Mouse (Mus musculus): ENCODE measurements around the gene Gemin5. TPM values are rescaled to one million over a fixed set of nuclear protein-coding genes. Genes with fewer than 3 reads are reported as not detected.
"Not testable (repeated sequence)": the region's sequence is repeated elsewhere in the genome, so short reads cannot be mapped to it uniquely, and the experiment has no call there.

Gemin5 gene
- total RNA-seq, 2 experiments from 2014 or later, result 2.9 to 4.3 TPM

DNA sequence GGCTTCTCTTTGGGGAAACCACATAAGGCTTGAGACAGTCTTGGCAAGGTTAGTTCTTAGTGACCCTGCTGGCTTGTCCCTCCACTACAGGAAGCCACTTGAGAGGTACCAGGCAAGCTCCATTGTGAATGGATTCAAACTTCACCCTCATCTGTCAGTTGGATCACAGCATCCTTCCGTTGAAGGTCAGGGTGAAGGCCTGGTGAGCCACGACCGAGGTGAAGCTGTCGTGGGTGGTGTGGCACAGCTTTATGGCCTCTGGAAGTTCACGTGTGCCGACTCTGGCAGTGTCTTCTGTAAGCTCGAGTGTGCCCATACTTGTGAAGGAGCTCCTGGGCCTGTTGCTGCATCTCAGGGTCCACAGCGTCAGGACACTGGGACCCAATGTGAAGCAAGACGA lies 47.0 kb downstream of the Gemin5 start:
- no peak for ATAC-seq (replicated peaks; ENCODE audit: low FRiP score, poor library complexity, severe bottlenecking)

DNA sequence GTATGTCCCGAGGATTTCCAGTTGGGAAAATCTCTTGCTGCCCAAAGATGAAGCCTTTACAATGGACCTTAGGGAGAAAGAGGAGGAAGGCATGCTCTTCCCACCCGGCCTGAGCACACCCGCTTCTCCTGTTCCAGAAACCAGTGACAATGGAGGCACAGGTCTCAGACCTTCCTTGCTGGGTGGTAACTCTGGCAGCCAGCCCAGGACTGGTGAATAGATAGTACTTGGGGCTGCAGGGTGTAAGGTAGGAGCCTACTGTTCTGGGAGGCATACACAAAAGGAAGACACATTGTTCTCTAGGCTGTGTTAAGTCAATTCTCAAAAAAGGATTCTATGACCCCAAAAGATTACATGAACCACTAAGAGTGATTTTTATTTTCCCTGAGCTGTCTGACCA lies 47.7 kb downstream of the Gemin5 start:
- no peak for ATAC-seq (replicated peaks; ENCODE audit: low FRiP score, poor library complexity, severe bottlenecking)

DNA sequence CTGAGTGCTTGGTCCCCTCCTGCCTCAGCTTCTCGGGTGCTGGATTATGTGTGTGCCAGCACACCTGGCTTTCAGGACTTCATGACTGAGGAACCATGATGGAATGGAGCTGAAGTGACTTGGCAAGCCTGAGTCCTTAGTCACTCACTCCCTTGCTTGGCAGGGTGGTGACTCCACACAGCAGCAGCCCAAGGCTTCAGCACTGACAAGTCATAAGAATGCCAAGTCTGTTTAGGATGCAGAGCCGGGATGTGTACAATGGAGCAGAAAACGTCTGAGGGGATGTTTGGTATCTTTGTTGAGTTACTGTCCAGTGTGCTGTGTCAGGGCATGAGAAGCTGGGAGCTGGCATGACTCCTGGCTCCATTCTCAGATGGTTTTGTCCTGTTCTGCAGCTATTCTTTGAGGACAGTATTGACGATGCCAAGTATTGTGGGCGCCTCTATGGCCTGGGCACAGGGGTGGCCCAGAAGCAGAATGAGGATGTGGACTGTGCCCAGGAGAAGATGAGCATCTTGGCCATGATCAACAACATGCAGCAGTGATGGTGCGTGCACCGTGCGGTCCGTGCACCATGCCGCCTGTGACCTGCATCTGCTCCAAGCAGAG lies 51.2 kb downstream of the Gemin5 start:
- no peak for ATAC-seq (replicated peaks; ENCODE audit: low FRiP score, poor library complexity, severe bottlenecking)

DNA sequence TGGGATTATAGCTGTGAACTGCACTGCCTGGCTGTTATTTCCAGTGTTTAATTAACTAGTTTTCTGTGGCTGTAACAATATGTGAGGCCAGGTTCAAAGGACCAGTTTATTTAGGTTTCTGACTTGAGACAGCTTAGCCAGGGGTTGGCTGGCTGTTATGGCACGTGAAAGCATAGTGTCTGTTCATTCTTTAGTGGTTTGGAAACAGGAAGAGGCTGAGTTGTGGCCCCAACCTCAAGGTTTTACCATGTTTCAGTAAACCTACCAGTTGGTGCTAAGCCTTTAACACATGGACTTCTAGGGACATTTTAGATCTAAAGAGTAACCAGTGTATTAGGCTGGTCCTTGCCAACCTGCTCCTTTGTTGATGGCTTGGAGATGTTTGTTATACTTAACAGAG lies 51.8 kb downstream of the Gemin5 start:
- no peak for ATAC-seq (replicated peaks; ENCODE audit: low FRiP score, poor library complexity, severe bottlenecking)

DNA sequence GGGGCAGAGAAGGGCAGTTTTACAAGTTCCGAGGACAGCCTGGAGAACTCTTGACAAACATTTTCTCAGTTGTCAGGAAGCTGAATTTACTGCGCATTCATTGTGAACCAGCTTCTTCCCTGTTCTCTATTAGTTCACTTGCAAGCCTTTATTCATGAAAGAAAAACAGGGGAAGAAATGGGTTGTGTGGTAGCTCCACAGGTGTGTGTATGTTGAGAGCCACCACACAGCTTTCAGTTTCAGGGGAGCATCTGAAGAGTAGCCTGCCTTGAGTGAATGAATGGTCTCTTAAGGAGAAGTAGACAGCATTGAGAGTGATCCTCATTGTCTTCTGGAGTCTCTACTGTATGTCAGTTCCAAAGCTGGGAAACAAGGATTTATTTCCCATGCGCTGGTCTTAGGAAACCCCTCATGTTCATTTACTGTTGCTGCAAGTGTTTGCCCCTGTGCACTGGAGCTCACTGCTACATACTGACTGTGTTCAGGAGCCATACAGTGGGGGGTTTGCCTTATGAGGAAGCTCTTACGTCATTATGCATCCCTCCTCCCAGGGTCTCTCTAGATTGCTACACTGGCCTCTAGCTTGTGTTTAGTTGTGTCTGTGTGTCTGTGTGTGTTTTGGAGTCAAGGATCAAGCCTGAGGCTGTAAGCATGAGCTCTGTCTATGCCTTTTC lies 60.5 kb downstream of the Gemin5 start:
- ATAC-seq (replicated peaks; ENCODE audit: low FRiP score, poor library complexity, severe bottlenecking), result no peak

GRCm38 (mm10) chr11:58107009-58107408 lies 61.3 kb downstream of the Gemin5 start:
- ATAC-seq (replicated peaks; ENCODE audit: low FRiP score, poor library complexity, severe bottlenecking), result no peak

GRCm38 (mm10) chr11:58104351-58104791 lies 64.0 kb downstream of the Gemin5 start:
- ATAC-seq (replicated peaks; ENCODE audit: low FRiP score, poor library complexity, severe bottlenecking), result peak; percentile 61

GRCm38 (mm10) chr11:58103697-58104306 lies 64.5 kb downstream of the Gemin5 start, which contains the start of gene Cnot8:
Gene Cnot8 (plus strand): TSS chr11:58104153.
- ATAC-seq (replicated peaks; ENCODE audit: low FRiP score, poor library complexity, severe bottlenecking), result peak; percentile 94

DNA sequence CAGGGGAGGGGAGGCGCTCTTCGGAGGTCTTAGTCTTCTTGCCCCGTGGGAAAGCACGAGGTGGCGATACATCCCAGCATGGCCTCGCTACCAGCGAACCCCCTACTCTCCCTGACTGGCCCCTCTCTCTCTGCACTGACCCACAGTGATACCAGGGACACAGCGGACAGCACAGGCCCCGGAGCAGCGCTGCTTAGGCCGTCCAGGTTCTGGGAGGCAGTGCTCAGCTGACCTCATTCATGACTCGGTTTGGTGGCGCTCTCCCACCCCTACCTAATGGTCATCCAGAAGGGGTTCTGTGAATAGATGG lies 65.0 kb downstream of the Gemin5 start:
- ATAC-seq (replicated peaks; ENCODE audit: low FRiP score, poor library complexity, severe bottlenecking), result no peak; the same call in 1 of the 2 replicates

DNA sequence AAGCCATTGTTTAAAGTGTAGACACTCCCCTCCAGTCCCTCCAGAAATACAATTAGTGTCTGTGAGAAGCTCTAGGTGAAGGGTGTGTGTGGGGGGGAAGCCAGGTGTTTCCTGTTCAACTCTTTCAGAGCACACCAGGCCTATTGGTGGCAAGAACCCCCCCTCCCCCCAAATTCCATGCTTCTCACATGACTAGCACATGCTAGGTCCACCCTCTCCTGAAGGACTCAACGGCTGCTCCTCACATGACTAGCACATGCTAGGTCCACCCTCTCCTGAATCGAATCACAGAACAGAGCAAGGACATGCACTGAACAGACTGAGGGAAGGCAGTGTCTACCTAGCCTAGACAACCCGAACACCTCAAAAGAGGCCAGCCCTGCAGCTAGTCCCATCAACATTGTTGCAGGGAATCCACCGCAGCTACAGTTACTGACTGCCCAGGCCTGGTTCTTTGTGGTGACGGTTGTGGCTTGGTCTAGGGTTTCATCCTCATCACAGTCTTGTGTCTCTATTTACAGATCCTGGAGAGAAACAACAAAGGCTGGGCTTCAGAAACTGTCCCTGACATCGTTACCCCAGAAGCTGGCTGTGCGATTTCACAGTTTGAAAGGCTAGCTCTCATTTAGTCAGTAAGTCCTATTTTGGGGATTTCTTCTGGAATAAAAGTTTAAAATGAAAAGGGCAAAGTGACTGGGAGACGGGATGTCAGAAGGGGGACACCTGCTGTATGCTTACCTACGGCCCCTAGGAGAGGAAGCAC lies 65.6 kb downstream of the Gemin5 start:
- ATAC-seq (replicated peaks; ENCODE audit: low FRiP score, poor library complexity, severe bottlenecking), result no peak

GRCm38 (mm10) chr11:58102146-58102545 lies 66.2 kb downstream of the Gemin5 start:
- no peak for ATAC-seq (replicated peaks; ENCODE audit: low FRiP score, poor library complexity, severe bottlenecking)

DNA sequence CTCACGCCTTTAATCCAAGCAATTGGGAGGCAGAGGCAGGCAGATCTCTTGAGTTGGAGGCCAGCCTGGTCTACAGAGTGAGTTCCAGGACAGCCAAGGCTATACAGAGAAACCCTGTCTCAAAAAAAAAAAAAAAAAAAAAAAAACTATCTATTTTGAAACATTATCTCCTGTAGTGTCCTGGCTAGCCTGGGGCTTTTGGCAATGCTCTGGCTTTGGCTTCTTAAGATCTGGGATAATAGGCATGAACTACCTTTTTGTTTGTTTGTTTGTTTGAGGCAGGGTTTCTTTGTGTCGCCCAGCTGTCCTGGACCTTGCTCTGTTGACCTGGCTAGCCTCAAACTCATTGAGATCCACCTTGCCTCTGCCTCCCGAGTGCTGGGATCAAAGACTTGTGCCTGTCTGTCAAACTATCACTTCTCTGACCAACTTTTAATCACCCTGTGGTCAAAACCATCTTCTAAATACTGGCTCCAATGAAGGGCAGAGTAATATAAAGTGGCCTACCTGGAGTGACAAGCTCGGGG lies 67.1 kb downstream of the Gemin5 start:
- no peak for ATAC-seq (replicated peaks; ENCODE audit: low FRiP score, poor library complexity, severe bottlenecking)

GRCm38 (mm10) chr11:58100006-58100405 lies 68.3 kb downstream of the Gemin5 start:
- ATAC-seq (replicated peaks; ENCODE audit: low FRiP score, poor library complexity, severe bottlenecking), result no peak

DNA sequence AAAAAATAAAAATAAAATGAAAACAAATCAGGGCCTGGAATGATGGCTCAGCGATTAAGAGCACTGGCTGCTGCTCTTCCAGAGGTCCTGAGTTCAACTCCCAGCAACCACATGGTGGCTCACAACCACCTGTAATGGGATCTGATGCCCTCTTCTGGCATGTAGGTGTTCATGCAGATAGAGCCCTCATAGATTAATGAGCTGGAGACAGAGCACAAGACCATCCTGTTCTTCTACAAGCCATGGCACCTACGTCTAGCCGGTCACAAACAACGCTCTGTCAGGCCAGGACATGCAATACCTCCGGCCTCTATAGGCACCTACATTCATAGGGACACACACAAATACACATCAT lies 70.0 kb downstream of the Gemin5 start:
- not testable (repeated sequence) for ATAC-seq (replicated peaks; ENCODE audit: low FRiP score, poor library complexity, severe bottlenecking)

- peak; percentile 61; the same call in 1 of the 2 replicates for ATAC-seq (replicated peaks; ENCODE audit: low FRiP score, poor library complexity, severe bottlenecking)
Observed at GRCm38 (mm10) chr11:58097621-58098365, 70.5 kb downstream of the Gemin5 start.

DNA sequence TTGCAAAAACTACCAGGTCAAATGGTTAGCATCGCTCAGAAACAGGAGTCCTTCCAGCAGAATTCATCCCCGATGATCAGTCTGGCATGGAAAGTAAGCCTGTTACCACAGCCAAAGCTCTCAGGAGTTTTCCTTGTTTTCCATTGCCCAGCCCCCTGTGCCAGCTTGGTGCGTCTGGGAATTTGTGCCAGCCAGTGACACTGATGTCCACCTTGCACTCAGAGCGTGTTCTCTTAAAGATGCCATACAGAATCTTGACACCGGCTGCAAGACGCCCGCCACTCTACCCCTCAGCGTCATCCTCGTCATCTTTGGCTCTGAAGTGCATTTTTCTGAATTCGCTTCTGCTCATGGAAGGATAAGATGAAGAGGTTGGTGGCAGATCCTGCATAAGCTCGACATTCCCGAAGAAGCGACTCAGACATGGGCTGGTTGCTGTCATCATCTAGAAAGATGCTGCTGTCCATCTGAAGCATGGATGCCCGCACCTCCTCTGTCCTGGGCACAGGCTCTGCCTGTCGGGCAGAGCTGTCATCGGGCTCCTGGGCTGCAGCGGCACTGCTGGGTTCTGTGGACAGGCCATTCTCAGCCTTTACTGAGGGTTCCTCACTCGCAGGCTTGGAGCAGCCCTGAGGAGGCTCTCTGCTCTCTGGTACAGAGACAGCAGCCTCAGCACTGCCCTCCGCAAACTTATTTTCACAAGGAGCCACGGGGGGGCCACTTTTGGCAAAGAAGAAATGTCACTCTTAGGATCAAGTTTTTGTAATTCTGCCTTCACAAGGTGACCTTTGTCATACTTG lies 71.3 kb downstream of the Gemin5 start:
- ATAC-seq (replicated peaks; ENCODE audit: low FRiP score, poor library complexity, severe bottlenecking), result no peak

DNA sequence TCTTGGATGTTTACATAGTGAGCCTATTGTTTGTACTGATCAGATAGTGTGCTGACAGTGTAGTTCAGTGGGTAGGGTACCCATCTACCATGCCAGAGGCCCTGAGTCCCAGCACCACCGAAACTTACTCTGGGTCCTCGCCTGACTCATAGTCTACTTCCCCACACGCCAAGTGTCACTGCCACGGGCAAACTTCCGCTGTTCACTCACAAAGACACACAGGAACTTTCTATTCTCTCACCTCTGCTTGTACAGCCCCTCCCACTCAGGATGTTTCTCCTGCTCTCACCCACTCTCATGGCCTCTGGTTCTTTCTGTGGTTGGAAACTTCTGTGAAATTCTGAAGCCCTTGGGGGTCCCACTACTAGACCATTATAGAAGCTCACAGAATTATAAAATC lies 72.2 kb downstream of the Gemin5 start:
- ATAC-seq (replicated peaks; ENCODE audit: low FRiP score, poor library complexity, severe bottlenecking), result no peak

DNA sequence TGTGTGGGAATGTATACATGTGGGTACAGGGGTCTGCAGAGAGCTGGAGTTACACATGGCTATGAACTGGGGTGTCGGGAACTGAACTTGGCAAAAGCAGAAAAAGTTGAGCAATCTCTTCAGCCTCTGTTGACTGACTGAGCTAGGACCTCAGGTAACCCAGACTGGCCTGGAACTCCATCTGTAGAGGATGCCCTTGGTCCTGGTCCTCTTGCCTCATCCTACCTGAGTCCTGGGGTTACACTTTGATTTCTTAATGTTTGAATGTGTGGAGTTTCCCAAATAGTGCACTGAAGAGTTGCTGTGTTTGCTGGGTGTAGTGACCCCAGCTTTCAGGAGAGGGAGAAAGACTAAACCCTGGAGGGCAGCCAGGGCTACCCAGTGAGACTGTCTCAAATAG lies 72.8 kb downstream of the Gemin5 start:
- no peak for ATAC-seq (replicated peaks; ENCODE audit: low FRiP score, poor library complexity, severe bottlenecking)

- no peak for ATAC-seq (replicated peaks; ENCODE audit: low FRiP score, poor library complexity, severe bottlenecking)
Observed at GRCm38 (mm10) chr11:58094766-58095165, 73.6 kb downstream of the Gemin5 start.
